Mouse (Mus musculus): Measurements from ENCODE around the gene Pafah2. TPM values are rescaled to one million over a fixed set of nuclear protein-coding genes. Genes with fewer than 3 reads are reported as not detected.

Gene Pafah2
- polyA plus RNA-seq, 1 experiment from 2014 or later: 14.3 TPM

DNA sequence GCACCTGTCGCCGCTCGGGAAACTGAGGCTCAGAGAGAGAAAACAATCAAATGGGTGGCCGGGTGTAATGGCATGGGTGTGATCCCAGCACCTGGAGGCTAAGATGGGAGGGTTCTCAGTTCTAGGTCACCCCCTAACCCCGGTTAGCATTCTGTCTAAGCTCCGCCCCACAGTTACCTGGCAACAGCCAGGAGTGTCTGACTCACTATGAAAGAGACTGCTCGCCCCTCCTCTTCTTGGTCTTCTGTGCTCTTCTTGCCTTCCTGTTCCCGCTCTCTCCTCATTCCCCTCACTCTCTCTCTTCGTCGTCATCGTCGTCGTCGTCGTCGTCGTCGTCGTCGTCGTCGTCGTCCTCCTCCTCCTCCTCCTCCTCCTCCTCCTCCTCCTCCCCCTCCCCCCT, 51.8 kb downstream of the Pafah2 start:
- no peak for ATAC-seq
- Histone ChIP-seq H3K4me3 (ENCODE audit: low read depth, low read length) (no peak overlapping the region), H3K9me3 (ENCODE audit: low read length) (no peaks in the 10 kb centered on the region), H3K27me3 (ENCODE audit: insufficient read depth, low read length) (0 out of 2 replicates have a peak, but pooled peaks cover 2% of the 10 kb centered on the region), H3K4me1 (ENCODE audit: insufficient read depth) (no peaks in the 10 kb centered on the region), H3K36me3 (replicated peaks; ENCODE audit: insufficient read depth, low read length) (no peaks in the 10 kb centered on the region), H3K4me2 (ENCODE audit: low read depth, low read length) (no peak overlapping the region), H3K27ac (ENCODE audit: low read depth) (no peak overlapping the region), H3K9ac (replicated peaks) (no peak overlapping the region)
- TF ChIP-seq EP300 (IDR thresholded peaks at IDR 0.05; ENCODE audit: low read depth) (no peak), CTCF (IDR thresholded peaks at IDR 0.05; ENCODE audit: low read depth) (no peak)
- DNase-seq: no peak
- WGBS (ENCODE audit: insufficient replicate concordance): 46% methylated on average over 23 of the region's 23 CpGs

DNA sequence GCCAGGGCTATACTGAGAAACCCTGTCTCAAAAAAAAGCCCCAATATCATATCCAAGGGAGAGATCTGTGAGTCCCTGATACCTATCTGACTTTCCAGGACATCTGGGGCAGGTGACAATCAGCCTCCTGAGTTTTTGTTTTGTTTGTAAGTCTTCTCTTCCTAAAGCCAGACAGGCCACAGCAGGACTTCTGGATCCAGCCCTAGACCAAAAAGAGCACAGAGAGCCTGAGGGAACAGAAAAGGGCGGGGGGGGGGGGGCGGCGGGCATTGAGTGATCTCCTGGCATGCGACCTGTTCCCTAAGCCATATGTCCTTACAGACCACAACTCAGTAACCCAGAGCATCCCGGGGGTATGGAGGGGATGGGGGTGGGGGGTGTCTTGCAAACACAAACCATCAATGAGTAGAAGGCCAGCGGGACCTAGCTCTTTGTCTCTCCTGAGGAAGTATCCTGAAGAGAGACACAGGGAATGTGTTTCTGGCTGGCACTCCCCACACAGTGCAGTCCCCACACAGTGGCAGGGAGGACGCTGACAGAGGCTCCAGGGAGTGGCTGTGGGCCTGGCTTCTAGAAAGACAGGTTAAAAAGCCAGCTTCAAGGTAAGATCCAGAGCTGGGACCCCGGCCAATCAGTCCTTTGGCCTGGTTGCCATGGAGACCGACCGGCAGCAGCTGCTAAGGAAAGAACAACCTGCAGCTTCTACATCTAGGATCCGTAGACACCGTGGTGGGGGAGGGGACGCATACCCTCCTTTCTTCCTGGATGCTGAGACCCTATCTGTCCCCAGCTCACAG, 53.7 kb downstream of the Pafah2 start:
- TF ChIP-seq EP300 (IDR thresholded peaks at IDR 0.05; ENCODE audit: low read depth): no peak
- no peak for TF ChIP-seq CTCF (IDR thresholded peaks at IDR 0.05; ENCODE audit: low read depth)
- Histone ChIP-seq H3K9ac (replicated peaks) (no peak overlapping the region), H3K9me3 (ENCODE audit: low read length) (no peaks in the 10 kb centered on the region), H3K27ac (ENCODE audit: low read depth) (no peak overlapping the region), H3K4me3 (ENCODE audit: low read depth, low read length) (no peak overlapping the region), H3K4me2 (ENCODE audit: low read depth, low read length) (no peak overlapping the region), H3K27me3 (ENCODE audit: insufficient read depth, low read length) (0 out of 2 replicates have a peak, but pooled peaks cover 2% of the 10 kb centered on the region), H3K36me3 (replicated peaks; ENCODE audit: insufficient read depth, low read length) (no peaks in the 10 kb centered on the region), H3K4me1 (ENCODE audit: insufficient read depth) (no peaks in the 10 kb centered on the region)
- WGBS (ENCODE audit: insufficient replicate concordance): 55% methylated on average over 13 of the region's 13 CpGs
- no peak for ATAC-seq
- no peak for DNase-seq

DNA sequence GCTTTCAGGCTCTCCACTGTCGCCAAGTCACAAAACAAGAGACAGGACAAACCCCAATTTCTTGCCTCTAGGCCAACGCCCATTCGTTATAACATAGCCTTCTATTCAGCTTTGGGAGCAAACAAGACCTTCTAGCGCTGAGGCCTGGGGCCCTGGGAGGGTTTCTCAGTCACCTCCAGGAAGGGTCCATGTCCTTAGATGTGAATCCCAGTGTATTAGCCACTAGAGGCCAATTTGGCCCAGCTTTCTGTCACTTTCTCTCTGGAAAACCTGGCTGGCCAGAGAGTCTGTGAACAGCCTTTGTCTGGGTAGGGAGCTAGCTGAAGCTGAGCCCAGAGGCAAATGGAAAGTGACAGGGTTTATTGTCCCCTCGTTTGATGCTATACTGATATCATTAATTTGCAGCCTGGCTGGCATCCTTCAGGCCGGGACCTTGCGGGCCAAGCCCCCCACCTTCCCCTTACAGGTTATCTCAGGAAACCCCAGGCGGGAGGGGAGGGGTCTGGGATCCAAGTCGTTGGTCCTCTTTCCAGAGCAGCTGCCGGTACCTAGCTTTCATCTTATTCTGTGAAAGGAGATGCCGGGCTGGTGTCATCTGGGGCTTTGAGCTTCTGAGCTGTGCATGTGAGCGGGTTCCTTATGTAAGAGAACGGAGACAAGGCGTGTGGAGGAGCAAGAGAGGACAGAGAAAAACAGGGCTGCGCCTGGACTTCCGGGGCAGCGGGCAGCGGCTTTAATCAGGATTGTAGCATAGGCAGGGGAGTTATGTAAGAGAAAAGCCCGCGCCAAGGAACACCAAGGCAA, 54.5 kb downstream of the Pafah2 start:
- Histone ChIP-seq H3K4me3 (ENCODE audit: low read depth, low read length) (no peak overlapping the region), H3K9me3 (ENCODE audit: low read length) (no peaks in the 10 kb centered on the region), H3K9ac (replicated peaks) (no peak overlapping the region), H3K4me1 (ENCODE audit: insufficient read depth) (peaks cover 7% of the 10 kb centered on the region; the same call in 1 of the 2 replicates), H3K27ac (ENCODE audit: low read depth) (no peak overlapping the region), H3K4me2 (ENCODE audit: low read depth, low read length) (no peak overlapping the region; the same call in 1 of the 2 replicates), H3K27me3 (ENCODE audit: insufficient read depth, low read length) (0 out of 2 replicates have a peak, but pooled peaks cover 2% of the 10 kb centered on the region), H3K36me3 (replicated peaks; ENCODE audit: insufficient read depth, low read length) (no peaks in the 10 kb centered on the region)
- no peak for TF ChIP-seq EP300 (IDR thresholded peaks at IDR 0.05; ENCODE audit: low read depth)
- no peak for TF ChIP-seq CTCF (IDR thresholded peaks at IDR 0.05; ENCODE audit: low read depth)
- DNase-seq (no peak), ATAC-seq (no peak)
- 39% methylated on average over 20 of the region's 20 CpGs for WGBS (ENCODE audit: insufficient replicate concordance)

DNA sequence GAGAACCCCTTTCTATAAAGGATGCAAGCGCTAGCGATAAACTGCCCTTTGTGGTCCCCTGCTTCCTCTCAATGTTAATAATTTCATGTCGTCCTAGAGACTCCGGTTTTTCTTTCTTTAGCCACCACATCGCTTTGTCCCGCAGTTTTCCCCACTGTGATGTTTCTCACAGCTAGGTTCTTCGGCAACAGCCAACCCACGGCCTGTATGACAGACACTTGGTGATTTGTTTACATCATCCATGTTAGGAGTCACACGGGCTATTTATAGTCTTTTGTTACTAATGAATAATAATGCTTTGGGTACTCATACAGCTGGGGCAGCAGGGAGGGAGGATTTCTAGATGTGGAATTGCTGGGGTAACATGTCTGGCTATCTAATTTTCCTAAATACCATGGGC, 55.4 kb downstream of the Pafah2 start:
- 0 out of 2 replicates have a peak, but pooled peaks cover 2% of the 10 kb centered on the region for H3K27me3 ChIP-seq (ENCODE audit: insufficient read depth, low read length)
- H3K9ac ChIP-seq (replicated peaks): no peak overlapping the region
- ATAC-seq (no peak), DNase-seq (no peak)
- H3K36me3 ChIP-seq (replicated peaks; ENCODE audit: insufficient read depth, low read length): no peaks in the 10 kb centered on the region
- no peak overlapping the region for H3K4me3 ChIP-seq (ENCODE audit: low read depth, low read length)
- no peak overlapping the region for H3K4me2 ChIP-seq (ENCODE audit: low read depth, low read length)
- 56% methylated on average over 9 of the region's 9 CpGs for WGBS (ENCODE audit: insufficient replicate concordance)
- no peaks in the 10 kb centered on the region for H3K9me3 ChIP-seq (ENCODE audit: low read length)
- peaks cover 9% of the 10 kb centered on the region; the same call in 1 of the 2 replicates for H3K4me1 ChIP-seq (ENCODE audit: insufficient read depth)
- TF ChIP-seq EP300 (IDR thresholded peaks at IDR 0.05; ENCODE audit: low read depth) (no peak), CTCF (IDR thresholded peaks at IDR 0.05; ENCODE audit: low read depth) (no peak)
- no peak overlapping the region for H3K27ac ChIP-seq (ENCODE audit: low read depth)

DNA sequence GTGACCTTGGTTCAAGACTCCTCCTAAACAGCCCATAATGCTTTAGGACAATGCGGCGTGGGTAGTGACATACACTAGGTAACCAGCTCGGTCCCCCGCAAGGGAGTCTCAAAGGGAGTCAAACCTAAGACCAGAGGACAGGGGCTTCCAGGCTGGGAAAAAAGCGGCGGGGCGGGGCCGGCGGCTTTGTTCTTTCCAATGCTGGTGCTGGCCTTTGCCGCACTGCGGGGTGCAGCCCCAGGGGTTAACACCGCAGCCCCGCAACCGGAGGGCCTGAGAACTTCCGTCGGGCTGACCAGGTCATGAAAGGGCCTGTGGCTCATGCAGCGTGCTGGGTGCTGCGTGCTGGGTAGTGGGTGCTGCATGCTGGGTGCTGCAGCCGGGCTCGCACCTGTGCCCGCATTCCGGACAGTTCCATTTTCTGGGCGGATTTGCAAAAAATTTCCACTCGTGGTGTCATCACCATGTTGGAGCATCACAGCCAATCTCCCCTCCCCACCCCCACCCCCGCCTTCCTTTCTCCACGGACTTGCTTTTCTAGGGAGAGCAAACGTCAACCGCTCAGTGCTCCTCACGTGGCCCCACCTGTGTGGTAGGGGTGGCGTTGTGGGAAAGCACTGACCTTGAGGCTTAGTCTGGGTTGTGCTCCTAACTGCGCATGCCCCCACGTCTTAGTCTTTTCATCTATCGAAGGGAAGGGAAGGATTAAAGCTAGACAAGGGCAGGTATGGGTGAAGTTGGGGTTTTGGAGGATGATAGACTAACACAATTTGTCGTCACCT, 57.7 kb downstream of the Pafah2 start:
- no peak overlapping the region; the same call in 1 of the 2 replicates for H3K4me2 ChIP-seq (ENCODE audit: low read depth, low read length)

More for the DNA sequence above, 57.7 kb downstream of the Pafah2 start:
- 63% methylated on average over 34 of the region's 34 CpGs for WGBS (ENCODE audit: insufficient replicate concordance)
- Histone ChIP-seq H3K9ac (replicated peaks) (no peak overlapping the region), H3K4me3 (ENCODE audit: low read depth, low read length) (no peak overlapping the region), H3K27ac (ENCODE audit: low read depth) (no peak overlapping the region), H3K4me1 (ENCODE audit: insufficient read depth) (peaks cover 9% of the 10 kb centered on the region; the same call in 1 of the 2 replicates), H3K36me3 (replicated peaks; ENCODE audit: insufficient read depth, low read length) (no peaks in the 10 kb centered on the region), H3K9me3 (ENCODE audit: low read length) (no peaks in the 10 kb centered on the region), H3K27me3 (ENCODE audit: insufficient read depth, low read length) (no peaks in the 10 kb centered on the region)
- ATAC-seq (no peak), DNase-seq (no peak)
- TF ChIP-seq CTCF (IDR thresholded peaks at IDR 0.05; ENCODE audit: low read depth) (no peak), EP300 (IDR thresholded peaks at IDR 0.05; ENCODE audit: low read depth) (no peak)

Measured in liver, postnatal 0 days (tissue).